Mouse (Mus musculus) MEL (cell line): ENCODE results near the gene Luzp4.
"Not testable (repeated sequence)": the region's sequence is repeated elsewhere in the genome, so short reads cannot be mapped to it uniquely, and the experiment has no call there.

Experiments used
- BHLHE40 ChIP-seq: IDR thresholded peaks from 2 replicates; pipeline ENCODE4 v1.6.1; 2012; ENCODE audit warnings: low read depth, mild to moderate bottlenecking, inconsistent platforms, low read length, improper control_type of control experiment, borderline replicate concordance
- CTCF ChIP-seq, 3 experiments: IDR thresholded peaks in 2 of 3; conservative IDR thresholded peaks in 1 of 3; 2 replicates each; pipeline ENCODE4 v1.5.1; 2011 to 2012; ENCODE audit warnings: low read length in 3 of 3, low read depth in 2 of 3, mild to moderate bottlenecking in 2 of 3, improper control_type of control experiment in 1 of 3, inconsistent platforms in 1 of 3, mixed read lengths in 1 of 3, moderate library complexity in 1 of 3; ENCODE audit not compliant: control insufficient read depth in 1 of 3, insufficient read depth in 1 of 3, poor library complexity in 1 of 3, severe bottlenecking in 1 of 3
- GATA1 ChIP-seq: IDR thresholded peaks from 2 replicates; pipeline ENCODE4 v1.6.1; 2011; ENCODE audit warnings: low read depth, low read length, improper control_type of control experiment
- MAFK ChIP-seq: IDR thresholded peaks from 2 replicates; pipeline ENCODE4 v1.6.1; 2011; ENCODE audit warnings: low read depth, mild to moderate bottlenecking, low read length, improper control_type of control experiment, borderline replicate concordance
- MYB ChIP-seq: IDR thresholded peaks from 2 replicates; pipeline ENCODE4 v1.6.1; 2011; ENCODE audit warnings: mild to moderate bottlenecking, low read depth, low read length, improper control_type of control experiment
- MYC ChIP-seq: IDR thresholded peaks from 2 replicates; pipeline ENCODE4 v1.6.1; 2011; ENCODE audit warnings: low read depth, mild to moderate bottlenecking, low read length, improper control_type of control experiment, moderate library complexity
- POLR2A ChIP-seq, 2 experiments: IDR thresholded peaks; 2 replicates each; pipeline ENCODE4 v1.6.1; 2011 to 2012; ENCODE audit warnings: low read length in 2 of 2, mild to moderate bottlenecking in 2 of 2, control low read depth in 1 of 2, improper control_type of control experiment in 1 of 2, low read depth in 1 of 2, moderate library complexity in 1 of 2; ENCODE audit not compliant: control insufficient read depth in 1 of 2, insufficient read depth in 1 of 2, poor library complexity in 1 of 2
- TCF12 ChIP-seq: IDR thresholded peaks from 2 replicates; pipeline ENCODE4 v1.6.1; 2014; ENCODE audit warnings: low read depth, mild to moderate bottlenecking, inconsistent platforms, low read length, improper control_type of control experiment, moderate library complexity
- USF1 ChIP-seq: IDR thresholded peaks from 2 replicates; pipeline ENCODE4 v1.6.1; 2014; ENCODE audit warnings: low read depth, mild to moderate bottlenecking, inconsistent platforms, low read length, improper control_type of control experiment, moderate library complexity
- ZC3H11A ChIP-seq: IDR thresholded peaks from 2 replicates; pipeline ENCODE4 v1.6.1; 2012; ENCODE audit warnings: low read depth, mild to moderate bottlenecking, inconsistent platforms, low read length, improper control_type of control experiment
- ZNF384 ChIP-seq: IDR thresholded peaks from 2 replicates; pipeline ENCODE4 v1.6.1; 2012; ENCODE audit warnings: low read depth, mild to moderate bottlenecking, inconsistent platforms, low read length, improper control_type of control experiment

GRCm38 (mm10) chrX:148841801-148842200 is 15.6 kb upstream of the Luzp4 start:
- TF ChIP-seq ZNF384; CTCF (IDR thresholded peaks at IDR 0.05 in 2 of 3, conservative IDR thresholded peaks at IDR 0.05 in 1 of 3; ENCODE audit: control insufficient read depth in 1 of 3, insufficient read depth in 1 of 3, low read depth in 2 of 3, low read length in 3 of 3, poor library complexity in 1 of 3, severe bottlenecking in 1 of 3); POLR2A (IDR thresholded peaks at IDR 0.05; ENCODE audit: control insufficient read depth in 1 of 2, insufficient read depth in 1 of 2, low read depth in 1 of 2, low read length in 2 of 2, poor library complexity in 1 of 2); MYC; MAFK; USF1; TCF12; MYB; BHLHE40; GATA1; ZC3H11A: not testable (repeated sequence)
